Mouse (Mus musculus): ENCODE measurements around the gene Tbc1d25. TPM values are rescaled to one million over a fixed set of nuclear protein-coding genes. Genes with fewer than 3 reads are reported as not detected.

Gene Tbc1d25
- total RNA-seq (2023), result 16.9 TPM

GRCm38 (mm10) chrX:8175504-8176385 lies at the start of gene Tbc1d25:
Gene Tbc1d25 (minus strand): TSS chrX:8176181.

GRCm38 (mm10) chrX:8206015-8206693 lies 30.2 kb upstream of the Tbc1d25 start, which contains the start of gene Porcn:
Gene Porcn (minus strand): TSS chrX:8206525.

GRCm38 (mm10) chrX:8193419-8193723 lies 17.4 kb upstream of the Tbc1d25 start, which contains the start of gene Ebp:
Gene Ebp (minus strand): TSS chrX:8193512.

GRCm38 (mm10) chrX:8145153-8145991 lies 30.6 kb downstream of the Tbc1d25 start, which contains the start of gene Rbm3:
Gene Rbm3 (minus strand): TSS chrX:8145880.

GRCm38 (mm10) chrX:8132017-8132976 lies 43.7 kb downstream of the Tbc1d25 start, which contains the start of gene Wdr13:
Gene Wdr13 (minus strand): TSS chrX:8132892.

Other genes starting within 250 kb of the Tbc1d25 start
- not detected for gene Eras, start 247.6 kb downstream of the Tbc1d25 start, total RNA-seq (2023)
- gene Hdac6, start 228.3 kb downstream of the Tbc1d25 start, total RNA-seq (2023), result 17.9 TPM
- 3.3 TPM for gene Gata1, start 198.1 kb downstream of the Tbc1d25 start, total RNA-seq (2023)
- gene Glod5, start 157.7 kb downstream of the Tbc1d25 start, total RNA-seq (2023), result not detected
- 30.1 TPM for gene Suv39h1, start 101.4 kb downstream of the Tbc1d25 start, total RNA-seq (2023)
- gene Was, start 85.7 kb downstream of the Tbc1d25 start, total RNA-seq (2023), result 114 TPM
- gene Wdr13, start 43.3 kb downstream of the Tbc1d25 start, total RNA-seq (2023), result 49.9 TPM
- gene Rbm3, start 30.3 kb downstream of the Tbc1d25 start, total RNA-seq (2023), result 479 TPM
- gene Ebp, start 17.3 kb upstream of the Tbc1d25 start, total RNA-seq (2023), result 48.9 TPM
- not detected for gene Porcn, start 30.3 kb upstream of the Tbc1d25 start, total RNA-seq (2023)
- gene Ftsj1, start 76.2 kb upstream of the Tbc1d25 start, total RNA-seq (2023), result 16.3 TPM
- gene Slc38a5, start 95.0 kb upstream of the Tbc1d25 start, total RNA-seq (2023), result not detected
- not detected for gene Ssxb10, start 151.2 kb upstream of the Tbc1d25 start, total RNA-seq (2023)
- gene Ssxb9, start 190.8 kb upstream of the Tbc1d25 start, total RNA-seq (2023), result not detected
- gene Ssxb1, start 237.1 kb upstream of the Tbc1d25 start, total RNA-seq (2023), result not detected

Measured in CD4-positive naive resting alpha-beta T cell, adult 57 days (primary cell).